Mouse (Mus musculus): Measurements from ENCODE around the gene Tnfaip8l1.

The Tnfaip8l1 gene

GRCm38 (mm10) chr17:56162231-56162774 lies at the start of gene Tnfaip8l1:
Gene Tnfaip8l1, plus strand, starts transcription at chr17:56162477.
- in situ Hi-C loops (cut with MboI, MseI): loop anchor here in 1 of 2 experiments (5.0 kb wide), 1 partner anchor 45 kb away; the partner anchor contains the start of gene Plin5

DNA sequence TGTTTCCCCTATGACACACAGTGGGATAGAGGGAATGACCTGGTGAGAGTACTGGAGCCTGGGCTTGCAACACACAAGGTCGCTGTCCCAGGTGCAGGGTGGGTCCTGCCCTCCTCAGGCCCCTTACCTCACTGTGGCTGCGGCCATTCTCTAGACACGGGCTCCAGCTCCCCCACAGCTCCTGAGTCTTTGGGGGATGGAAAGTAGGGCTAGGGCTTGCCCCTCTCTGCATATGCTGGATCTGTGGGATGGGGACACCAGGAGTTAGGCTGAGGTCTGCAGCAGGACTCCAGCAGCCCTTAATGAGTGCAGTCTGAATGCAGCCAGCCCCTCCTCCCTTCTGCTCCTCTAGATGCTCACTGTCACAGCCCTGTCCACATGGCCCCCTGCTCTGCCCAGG lies 49.5 kb upstream of the Tnfaip8l1 start:
- in situ Hi-C loops (cut with MboI, MseI): no loop called here

GRCm38 (mm10) chr17:56116193-56116592 lies 46.1 kb upstream of the Tnfaip8l1 start:
- in situ Hi-C loops (cut with MboI, MseI): loop anchor here in 1 of 2 experiments (5.0 kb wide), 1 partner anchor 46 kb away; the partner anchor contains the start of gene Tnfaip8l1

DNA sequence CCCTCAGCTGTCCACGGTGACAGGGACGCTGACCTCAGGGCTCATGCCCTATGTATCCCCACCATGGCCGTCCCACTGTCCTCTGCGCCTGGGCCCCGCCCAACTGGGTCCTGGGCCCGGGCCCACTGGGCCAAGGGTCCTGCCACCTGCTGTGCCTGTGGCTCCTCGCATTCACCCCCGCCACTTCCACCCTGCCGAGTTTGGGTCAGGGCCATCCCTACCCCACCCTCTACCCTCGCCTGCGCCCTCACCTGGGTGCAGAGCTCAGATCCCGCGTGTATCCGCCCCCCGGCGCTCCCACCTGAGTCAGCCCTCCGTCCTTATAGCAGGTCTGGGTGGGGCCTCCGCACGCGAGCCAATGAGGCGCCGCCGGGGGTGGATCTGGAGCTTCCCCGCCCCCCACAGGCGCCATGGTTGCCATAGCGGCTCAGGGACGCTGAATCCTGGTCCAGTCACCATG lies 45.0 kb upstream of the Tnfaip8l1 start, which contains the start of gene Plin5:
Gene Plin5 (minus strand): TSS at position 346 of the 460 bp plus-strand sequence.
- in situ Hi-C loops (cut with MboI, MseI): loop anchor here in 1 of 2 experiments (5.0 kb wide), 1 partner anchor 45 kb away; the partner anchor contains the start of gene Tnfaip8l1

DNA sequence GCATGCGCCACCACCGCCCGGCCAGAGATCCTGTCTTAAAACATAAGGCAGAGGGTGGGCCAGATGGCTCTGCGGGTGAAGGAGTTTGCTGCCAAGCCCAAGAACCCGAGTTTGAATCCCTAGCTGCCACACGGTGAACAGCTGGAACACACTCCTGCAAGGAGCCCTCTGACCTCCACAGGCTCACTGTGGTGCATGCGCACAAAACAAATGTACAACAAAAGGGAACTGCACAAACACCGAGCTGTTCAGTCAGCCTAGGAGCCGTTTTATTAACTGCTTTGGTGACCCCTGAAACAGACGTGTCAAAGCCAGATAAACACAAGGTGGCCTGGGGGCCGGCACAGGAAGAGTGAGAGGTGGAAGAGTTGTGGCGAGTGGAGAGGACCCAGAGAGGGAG lies 42.8 kb upstream of the Tnfaip8l1 start:
- in situ Hi-C loops (cut with MboI, MseI): loop anchor here in 1 of 2 experiments (5.0 kb wide), 1 partner anchor 43 kb away; the partner anchor contains the start of gene Tnfaip8l1

DNA sequence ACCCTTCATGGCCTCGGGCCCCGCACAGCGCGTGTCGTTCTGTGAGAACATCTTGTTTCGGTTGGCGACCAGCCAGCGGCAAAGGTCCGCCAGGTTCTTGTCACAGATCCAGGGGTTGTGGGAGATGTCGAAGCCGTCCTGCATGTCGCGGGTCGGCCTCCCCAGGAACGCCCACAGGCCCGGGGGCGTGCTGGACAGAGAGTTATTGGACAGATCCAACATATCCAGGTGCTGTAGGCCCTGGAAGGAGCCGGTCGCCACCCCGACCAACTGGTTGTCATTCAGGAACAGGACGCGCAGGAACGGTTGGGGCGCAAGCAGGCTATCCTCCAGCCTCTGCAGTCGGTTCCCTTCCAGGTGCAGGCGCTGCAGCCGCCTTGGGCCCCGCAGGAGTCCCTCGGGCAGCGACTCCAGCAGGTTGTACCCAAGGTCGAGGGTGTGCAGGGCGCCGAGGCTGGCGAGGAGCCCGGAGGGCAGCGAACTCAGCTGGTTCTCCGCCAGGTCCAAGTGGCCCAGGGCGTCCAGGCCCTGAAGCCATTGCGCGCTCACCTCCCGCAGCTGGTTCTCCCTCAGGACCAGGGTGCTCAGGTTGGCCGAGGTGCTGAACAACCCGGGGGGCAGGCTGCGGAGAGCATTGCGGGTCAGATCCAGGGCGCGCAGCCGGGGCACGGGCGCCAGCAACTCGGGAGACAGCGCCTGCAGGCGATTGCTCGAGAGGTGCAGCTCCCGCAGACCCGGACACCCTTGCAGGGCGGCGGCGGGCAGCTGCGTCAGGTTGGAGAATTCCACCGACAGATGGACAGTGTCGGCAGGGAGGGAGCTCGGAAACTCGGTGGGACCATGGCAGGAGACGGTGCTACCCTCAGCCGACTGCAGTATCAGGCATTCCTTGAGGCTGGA lies 42.0 kb upstream of the Tnfaip8l1 start:
- in situ Hi-C loops (cut with MboI, MseI): loop anchor here in 1 of 2 experiments (5.0 kb wide), 1 partner anchor 42 kb away; the partner anchor contains the start of gene Tnfaip8l1

DNA sequence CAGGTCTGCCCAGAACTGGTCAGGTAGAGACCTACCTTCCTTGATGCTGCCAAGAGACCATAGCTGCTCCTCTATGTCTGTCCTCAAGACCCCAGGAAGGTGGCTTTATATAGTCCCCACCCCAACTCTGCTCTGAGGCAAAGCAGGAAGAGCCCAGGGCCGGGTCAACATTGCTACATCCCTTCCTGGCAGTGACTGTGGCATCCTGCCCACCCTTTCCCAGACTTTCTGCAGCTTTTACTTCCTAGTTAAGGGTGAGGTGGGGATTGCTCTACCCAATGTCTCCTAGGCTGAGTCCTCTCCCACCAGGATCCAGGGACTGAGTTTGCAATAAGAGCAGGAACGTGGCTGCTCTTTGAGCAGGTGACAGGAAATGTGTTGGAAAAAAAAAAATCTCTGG lies 40.5 kb upstream of the Tnfaip8l1 start, which contains the start of gene Lrg1:
Gene Lrg1 (minus strand): TSS at position 176 of the 400 bp plus-strand sequence.
- in situ Hi-C loops (cut with MboI, MseI): no loop called here

GRCm38 (mm10) chr17:56123161-56123560 lies 39.1 kb upstream of the Tnfaip8l1 start:
- in situ Hi-C loops (cut with MboI, MseI): no loop called here

DNA sequence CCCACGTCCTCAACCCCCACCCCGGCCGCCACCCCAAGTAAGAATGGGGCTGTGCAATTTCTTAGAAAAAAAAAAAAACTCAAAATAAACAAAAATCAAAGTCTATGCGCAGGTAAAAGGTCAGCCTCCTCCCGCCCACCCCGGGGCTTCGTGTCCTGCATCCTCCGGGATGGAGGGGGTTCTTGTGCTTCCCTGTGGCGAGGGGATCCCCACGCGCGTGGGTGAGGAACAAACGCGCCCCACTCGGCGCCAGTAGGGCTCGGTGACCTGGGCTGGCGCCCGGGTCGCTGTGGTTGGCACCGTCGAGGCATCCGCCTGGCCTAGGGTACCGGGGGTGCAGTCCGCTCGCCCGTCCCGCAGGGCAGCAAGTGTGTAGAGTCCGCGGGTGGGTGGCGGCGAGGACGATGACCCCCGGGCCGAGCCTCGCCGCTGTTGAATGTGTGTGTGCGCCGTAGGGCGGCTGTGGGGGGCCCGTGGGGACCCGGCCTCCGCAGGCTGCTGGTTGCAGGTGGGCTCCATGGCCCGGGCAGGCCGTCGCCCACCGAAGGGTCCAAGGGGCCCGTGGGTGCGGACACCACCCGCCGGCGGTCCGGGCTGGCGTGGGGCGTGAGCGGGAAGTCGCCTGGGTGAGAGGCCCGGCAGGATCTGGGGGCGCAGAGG lies 38.5 kb upstream of the Tnfaip8l1 start:
- in situ Hi-C loops (cut with MboI, MseI): no loop called here

- in situ Hi-C loops (cut with MboI, MseI): no loop called here
Measured at GRCm38 (mm10) chr17:56124377-56125275, 37.7 kb upstream of the Tnfaip8l1 start.

DNA sequence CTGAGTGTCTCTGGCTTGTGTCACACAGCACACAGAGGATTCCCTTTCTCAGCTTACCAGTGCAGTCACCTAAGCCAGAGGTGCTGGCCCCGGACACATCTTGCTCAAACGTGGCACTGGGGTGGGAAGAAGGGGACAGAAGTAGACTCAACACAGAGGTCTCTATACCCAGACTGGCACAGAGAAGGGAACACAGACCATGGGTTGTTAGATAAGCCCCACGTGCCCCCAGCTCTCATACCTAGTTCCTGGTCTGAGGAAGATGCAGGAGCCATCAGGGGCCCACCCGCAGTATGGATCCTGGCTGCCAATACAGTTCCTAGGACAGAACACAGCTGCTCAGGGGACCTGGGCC lies 37.0 kb upstream of the Tnfaip8l1 start:
- in situ Hi-C loops (cut with MboI, MseI): no loop called here

DNA sequence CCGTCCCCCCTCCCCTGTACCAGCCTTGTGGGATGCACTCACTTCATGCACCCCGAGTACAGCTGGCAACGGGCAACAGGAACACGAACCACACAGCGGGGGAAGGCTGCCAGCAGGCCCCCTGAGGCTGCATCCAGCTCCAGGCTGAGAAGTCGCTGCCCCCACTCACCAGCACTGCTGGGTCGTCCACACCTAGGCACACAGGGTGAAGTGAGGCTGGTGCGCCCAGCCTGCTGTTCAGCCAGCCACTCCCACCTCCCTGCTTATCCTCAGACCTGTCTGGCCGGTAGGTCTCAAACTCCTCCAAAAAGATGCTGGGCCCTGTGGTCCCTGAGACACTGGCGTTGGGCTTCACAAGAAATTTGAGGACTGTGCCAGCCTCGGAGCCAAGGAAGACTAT lies 36.1 kb upstream of the Tnfaip8l1 start:
- in situ Hi-C loops (cut with MboI, MseI): no loop called here

DNA sequence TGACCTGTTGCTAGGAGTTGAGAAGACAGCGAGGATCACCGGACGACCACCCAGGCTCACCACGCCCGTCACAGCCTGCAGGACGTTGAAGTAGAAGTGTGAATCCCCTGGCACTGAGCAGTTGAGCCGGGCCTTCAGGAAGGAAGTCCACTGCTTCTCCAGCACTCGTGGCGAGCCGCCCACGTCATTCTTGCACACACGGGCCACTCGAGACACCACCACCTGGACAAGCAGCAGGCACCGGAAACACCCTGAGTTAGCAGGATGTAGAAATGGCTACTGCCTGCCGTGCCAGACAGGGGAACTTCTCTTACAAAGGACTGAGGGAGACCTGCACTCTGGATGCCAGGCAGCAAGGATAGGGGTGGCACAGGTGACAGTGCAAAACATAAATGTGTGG lies 34.0 kb upstream of the Tnfaip8l1 start:
- in situ Hi-C loops (cut with MboI, MseI): no loop called here

DNA sequence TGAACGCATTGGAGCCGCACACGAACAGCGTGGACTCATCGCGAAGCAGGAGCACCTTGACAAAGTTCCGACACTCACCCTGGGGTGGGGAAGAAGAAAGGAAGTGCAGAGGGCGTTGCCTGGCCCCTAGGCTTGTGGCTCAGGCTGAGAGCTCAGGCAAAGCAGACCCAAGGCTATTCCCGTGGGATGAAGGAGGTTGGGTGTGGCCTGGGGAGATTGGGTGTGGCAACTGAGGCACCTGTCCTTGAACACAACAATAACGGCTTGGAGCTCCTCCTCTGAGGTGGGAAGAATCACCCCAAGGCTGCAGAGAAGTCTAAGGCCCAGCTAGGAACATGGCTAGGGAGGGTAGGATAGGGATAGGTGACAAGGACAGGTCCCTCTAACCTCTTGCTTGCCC lies 31.1 kb upstream of the Tnfaip8l1 start:
- in situ Hi-C loops (cut with MboI, MseI): loop anchor here in 1 of 2 experiments (5.0 kb wide), 1 partner anchor 126 kb away; the partner anchor contains the start of gene Fem1a

DNA sequence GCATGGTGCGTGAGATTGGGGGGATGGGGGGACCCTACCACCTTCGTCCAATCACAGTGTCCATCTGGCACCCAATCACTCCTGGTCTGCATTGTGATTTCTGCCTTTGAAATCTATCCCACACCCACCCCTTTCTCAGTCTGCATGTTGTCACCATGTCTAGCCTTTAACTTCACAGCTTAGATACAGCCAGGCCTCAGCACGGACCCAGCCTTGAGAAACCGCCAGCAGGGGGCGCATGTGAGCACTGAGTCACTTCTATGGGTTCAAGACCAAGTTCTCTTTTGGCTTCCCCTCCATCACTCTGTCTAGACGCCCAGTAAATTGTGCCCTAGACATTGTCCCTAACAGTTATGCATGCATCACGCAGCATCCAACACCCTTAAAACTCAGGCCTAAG lies 30.5 kb upstream of the Tnfaip8l1 start:
- in situ Hi-C loops (cut with MboI, MseI): loop anchor here in 1 of 2 experiments (5.0 kb wide), 1 partner anchor 125 kb away; the partner anchor contains the start of gene Fem1a

DNA sequence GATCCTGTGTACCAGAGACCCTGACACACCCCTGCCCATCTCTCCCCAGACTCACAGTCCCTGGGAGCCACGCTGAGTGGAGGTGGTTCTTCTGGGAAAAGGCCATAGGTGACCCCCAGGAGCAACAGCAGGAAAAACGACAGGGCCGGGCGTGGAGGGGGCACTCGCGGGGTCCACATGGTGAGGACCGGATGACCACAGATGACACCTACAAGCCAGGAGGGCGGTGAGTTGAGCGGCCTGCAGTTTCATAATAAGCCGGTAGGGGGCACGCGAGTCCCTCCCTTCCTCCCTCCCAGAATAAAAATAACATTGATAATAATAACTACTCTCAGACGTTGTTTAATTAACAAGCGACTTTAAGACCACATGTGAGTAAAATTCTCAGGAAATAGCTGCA lies 29.6 kb upstream of the Tnfaip8l1 start:
- in situ Hi-C loops (cut with MboI, MseI): loop anchor here in 1 of 2 experiments (5.0 kb wide), 1 partner anchor 125 kb away; the partner anchor contains the start of gene Fem1a

DNA sequence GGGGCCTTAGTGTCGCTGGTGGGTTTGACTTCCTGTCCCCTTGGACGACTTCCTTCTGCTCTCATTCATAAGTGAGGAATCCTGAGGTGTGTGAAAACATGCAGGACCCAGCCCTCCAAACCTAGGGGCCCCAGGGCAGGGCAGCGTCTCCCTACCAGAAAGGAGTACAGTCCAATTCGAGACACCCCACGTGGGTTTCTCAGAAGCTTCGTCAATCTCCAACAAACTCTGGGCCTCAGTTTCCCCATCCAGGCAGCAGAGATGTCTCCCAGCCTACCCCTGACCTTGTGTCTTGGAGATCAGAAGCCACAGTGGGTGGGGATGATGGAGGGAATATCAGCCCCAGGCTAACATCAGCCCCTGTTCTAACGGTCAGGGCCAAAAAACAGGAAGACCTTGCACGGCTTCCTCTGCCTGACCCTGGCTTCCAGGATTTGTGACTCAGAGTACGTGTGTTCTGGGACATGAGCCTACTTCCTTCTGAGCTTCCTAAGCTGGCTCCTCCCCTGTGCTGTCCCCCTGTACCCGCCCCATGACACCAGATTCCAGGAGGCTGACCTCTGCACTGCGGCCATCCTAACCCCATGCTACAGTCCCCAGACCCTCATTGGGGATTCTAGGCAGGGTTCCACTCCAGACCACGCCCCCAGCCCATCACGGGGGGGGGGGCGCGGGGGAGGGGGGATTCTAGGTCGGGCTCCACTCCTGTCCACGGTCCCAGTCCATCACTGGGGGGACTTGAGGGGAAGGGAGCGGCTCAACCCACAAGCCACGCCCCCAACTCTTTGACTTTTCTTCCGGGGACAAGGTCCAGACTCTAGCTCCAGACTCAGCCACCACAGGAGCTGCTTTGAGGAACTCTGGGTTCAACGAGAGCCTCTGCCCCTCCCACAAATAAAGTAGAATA lies 28.6 kb upstream of the Tnfaip8l1 start:
- in situ Hi-C loops (cut with MboI, MseI): loop anchor here in 1 of 2 experiments (5.0 kb wide), 1 partner anchor 124 kb away; the partner anchor contains the start of gene Fem1a

DNA sequence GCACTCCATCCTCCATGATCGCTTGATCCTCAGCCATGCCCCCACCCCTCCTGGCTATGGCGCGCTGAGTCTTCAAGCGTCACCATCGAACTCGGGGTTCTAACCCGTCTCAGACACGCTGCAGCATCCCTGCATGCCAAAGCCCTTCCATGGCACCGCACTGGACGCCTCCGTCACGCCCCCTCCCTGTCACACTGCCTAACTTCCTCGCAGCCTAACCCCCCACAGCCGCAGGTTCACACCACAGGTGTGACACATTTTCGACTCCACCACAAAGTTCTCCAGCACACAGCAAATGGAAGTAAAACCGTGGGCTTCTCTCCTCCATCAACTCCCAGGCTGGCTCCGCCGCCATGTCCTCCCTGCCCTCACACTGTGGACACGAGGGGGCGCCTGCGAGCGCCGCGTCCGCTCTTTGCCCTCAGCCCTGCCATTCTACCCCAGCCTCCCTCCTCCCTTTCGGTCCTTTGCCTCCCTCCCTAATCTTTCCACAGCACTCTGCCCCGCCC lies 27.8 kb upstream of the Tnfaip8l1 start:
- in situ Hi-C loops (cut with MboI, MseI): loop anchor here in 1 of 2 experiments (5.0 kb wide), 1 partner anchor 123 kb away; the partner anchor contains the start of gene Fem1a

DNA sequence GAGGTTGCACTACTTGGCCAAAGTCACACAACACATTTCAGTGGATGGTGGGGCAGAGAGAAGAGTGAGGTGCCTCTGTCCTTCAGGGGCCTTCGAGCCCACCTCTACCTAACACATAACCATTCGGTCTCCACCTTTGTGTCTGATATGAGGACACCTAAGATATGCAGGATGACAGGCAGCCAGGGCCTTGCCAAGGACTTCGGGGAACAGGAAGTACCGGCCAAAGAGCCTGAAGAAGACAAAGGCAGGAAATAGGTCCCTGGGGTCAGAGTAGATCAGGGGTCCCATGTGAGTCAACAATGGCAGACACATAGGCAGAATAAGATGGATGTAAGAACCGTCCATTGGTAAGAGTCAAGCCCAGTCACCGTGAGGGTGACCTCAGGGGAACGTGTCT lies 25.7 kb upstream of the Tnfaip8l1 start:
- in situ Hi-C loops (cut with MboI, MseI): no loop called here

Measured in T-helper 17 cell (primary cell).